Mouse (Mus musculus): ENCODE data around the gene Ccr3. TPM values are rescaled to one million over a fixed set of nuclear protein-coding genes. Genes with fewer than 3 reads are reported as not detected.

Gene Ccr3
- polyA plus RNA-seq, 2 experiments, result 0.05 to 0.07 TPM

- no peak overlapping the region for H3K4me3 ChIP-seq (ENCODE audit: insufficient read depth in 1 of 2, low read depth in 2 of 2, low read length in 2 of 2)
- DNase-seq (ENCODE audit: low read depth in 3 of 3, low spot score in 3 of 3), result no peak
- no peak overlapping the region for H3K9ac ChIP-seq (replicated peaks)
- WGBS (ENCODE audit: insufficient replicate concordance), result 7% methylated on average over 2 of the region's 2 CpGs
- H3K9me3 ChIP-seq (ENCODE audit: control insufficient read depth, low read length), result no peaks in the 10 kb centered on the region
- no peak overlapping the region for H3K27ac ChIP-seq
- peak overlapping the region; percentile 22; the same call in 1 of the 2 replicates for H3K4me2 ChIP-seq (ENCODE audit: low read depth)
- no peaks in the 10 kb centered on the region for H3K27me3 ChIP-seq (ENCODE audit: control insufficient read depth, insufficient read depth, low read length)
- H3K4me1 ChIP-seq (replicated peaks; ENCODE audit: control insufficient read depth in 2 of 2, insufficient read depth in 2 of 2, low read length in 1 of 2), result peaks cover 12 to 19% of the 10 kb centered on the region in 2 experiments
- peak; percentile 59; the same call in 1 of the 2 replicates for ATAC-seq (ENCODE audit: insufficient read depth)
- H3K36me3 ChIP-seq (replicated peaks; ENCODE audit: control insufficient read depth, insufficient read depth, low read depth), result no peaks in the 10 kb centered on the region
- TF ChIP-seq EP300 (IDR thresholded peaks at IDR 0.05; ENCODE audit: low read depth) (peak; percentile 60; the same call in 1 of the 2 replicates), CTCF (IDR thresholded peaks at IDR 0.05; ENCODE audit: low read depth) (no peak)
Measured at GRCm38 (mm10) chr9:124038158-124038582, 16.4 kb downstream of the Ccr3 start.

- H3K4me1 ChIP-seq (replicated peaks; ENCODE audit: control insufficient read depth in 2 of 2, insufficient read depth in 2 of 2, low read length in 1 of 2), result peaks cover 12 to 19% of the 10 kb centered on the region in 2 experiments
Measured at GRCm38 (mm10) chr9:124038949-124039348, 17.2 kb downstream of the Ccr3 start.

GRCm38 (mm10) chr9:124040932-124041331 is 19.2 kb downstream of the Ccr3 start:
- WGBS (ENCODE audit: insufficient replicate concordance), result 62% methylated on average over 3 of the region's 3 CpGs
- TF ChIP-seq EP300 (IDR thresholded peaks at IDR 0.05; ENCODE audit: low read depth) (no peak), CTCF (IDR thresholded peaks at IDR 0.05; ENCODE audit: low read depth) (no peak)
- H3K27me3 ChIP-seq (ENCODE audit: control insufficient read depth, insufficient read depth, low read length), result no peaks in the 10 kb centered on the region
- H3K4me1 ChIP-seq (replicated peaks; ENCODE audit: control insufficient read depth in 2 of 2, insufficient read depth in 2 of 2, low read length in 1 of 2), result peaks cover 12 to 19% of the 10 kb centered on the region in 2 experiments
- no peak overlapping the region for H3K27ac ChIP-seq
- H3K4me3 ChIP-seq (ENCODE audit: insufficient read depth in 1 of 2, low read depth in 2 of 2, low read length in 2 of 2), result no peak overlapping the region
- DNase-seq (ENCODE audit: low read depth in 3 of 3, low spot score in 3 of 3), result no peak
- H3K36me3 ChIP-seq (replicated peaks; ENCODE audit: control insufficient read depth, insufficient read depth, low read depth), result no peaks in the 10 kb centered on the region
- no peak overlapping the region for H3K4me2 ChIP-seq (ENCODE audit: low read depth)
- H3K9ac ChIP-seq (replicated peaks), result no peak overlapping the region
- no peak for ATAC-seq (ENCODE audit: insufficient read depth)
- H3K9me3 ChIP-seq (ENCODE audit: control insufficient read depth, low read length), result no peaks in the 10 kb centered on the region

More at GRCm38 (mm10) chr9:124038949-124039348, 17.2 kb downstream of the Ccr3 start:
- WGBS (ENCODE audit: insufficient replicate concordance), result 18% methylated on average over 5 of the region's 5 CpGs
- Histone ChIP-seq H3K27me3 (ENCODE audit: control insufficient read depth, insufficient read depth, low read length) (no peaks in the 10 kb centered on the region), H3K36me3 (replicated peaks; ENCODE audit: control insufficient read depth, insufficient read depth, low read depth) (no peaks in the 10 kb centered on the region), H3K9me3 (ENCODE audit: control insufficient read depth, low read length) (no peaks in the 10 kb centered on the region), H3K4me3 (ENCODE audit: insufficient read depth in 1 of 2, low read depth in 2 of 2, low read length in 2 of 2) (no peak overlapping the region), H3K4me2 (ENCODE audit: low read depth) (no peak overlapping the region), H3K27ac (no peak overlapping the region), H3K9ac (replicated peaks) (no peak overlapping the region)
- DNase-seq (ENCODE audit: low read depth in 3 of 3, low spot score in 3 of 3), result no peak
- TF ChIP-seq CTCF (IDR thresholded peaks at IDR 0.05; ENCODE audit: low read depth), result no peak
- TF ChIP-seq EP300 (IDR thresholded peaks at IDR 0.05; ENCODE audit: low read depth), result no peak
- ATAC-seq (ENCODE audit: insufficient read depth), result no peak

GRCm38 (mm10) chr9:124053532-124053931 is 31.8 kb downstream of the Ccr3 start:
- no peaks in the 10 kb centered on the region for H3K27me3 ChIP-seq (ENCODE audit: control insufficient read depth, insufficient read depth, low read length)
- no peak for ATAC-seq (ENCODE audit: insufficient read depth)
- TF ChIP-seq EP300 (IDR thresholded peaks at IDR 0.05; ENCODE audit: low read depth) (no peak), CTCF (IDR thresholded peaks at IDR 0.05; ENCODE audit: low read depth) (no peak)
- H3K9me3 ChIP-seq (ENCODE audit: control insufficient read depth, low read length), result no peaks in the 10 kb centered on the region
- no peak for DNase-seq (ENCODE audit: low read depth in 3 of 3, low spot score in 3 of 3)
- WGBS (ENCODE audit: insufficient replicate concordance), result 30% methylated on average over 2 of the region's 2 CpGs
- H3K4me3 ChIP-seq (ENCODE audit: insufficient read depth in 1 of 2, low read depth in 2 of 2, low read length in 2 of 2), result no peak overlapping the region
- H3K4me1 ChIP-seq (replicated peaks; ENCODE audit: control insufficient read depth in 2 of 2, insufficient read depth in 2 of 2, low read length in 1 of 2), result peaks cover 2 to 4% of the 10 kb centered on the region in 2 experiments; a peak in 2 of 4 replicates
- H3K36me3 ChIP-seq (replicated peaks; ENCODE audit: control insufficient read depth, insufficient read depth, low read depth), result no peaks in the 10 kb centered on the region
- H3K27ac ChIP-seq, result no peak overlapping the region
- H3K9ac ChIP-seq (replicated peaks), result no peak overlapping the region
- H3K4me2 ChIP-seq (ENCODE audit: low read depth), result no peak overlapping the region

- no peak overlapping the region for H3K27ac ChIP-seq
- no peaks in the 10 kb centered on the region for H3K36me3 ChIP-seq (replicated peaks; ENCODE audit: control insufficient read depth, insufficient read depth, low read depth)
- ATAC-seq (ENCODE audit: insufficient read depth), result no peak
- H3K9ac ChIP-seq (replicated peaks), result no peak overlapping the region
- no peak overlapping the region for H3K4me2 ChIP-seq (ENCODE audit: low read depth)
- H3K4me1 ChIP-seq (replicated peaks; ENCODE audit: control insufficient read depth in 2 of 2, insufficient read depth in 2 of 2, low read length in 1 of 2), result peaks cover 13 to 14% of the 10 kb centered on the region in 2 experiments
- no peaks in the 10 kb centered on the region for H3K9me3 ChIP-seq (ENCODE audit: control insufficient read depth, low read length)
- H3K27me3 ChIP-seq (ENCODE audit: control insufficient read depth, insufficient read depth, low read length), result no peaks in the 10 kb centered on the region
- TF ChIP-seq EP300 (IDR thresholded peaks at IDR 0.05; ENCODE audit: low read depth), result no peak
- TF ChIP-seq CTCF (IDR thresholded peaks at IDR 0.05; ENCODE audit: low read depth), result no peak
- WGBS (ENCODE audit: insufficient replicate concordance), result 19% methylated on average over 3 of the region's 3 CpGs
- DNase-seq (ENCODE audit: low read depth in 3 of 3, low spot score in 3 of 3), result no peak
- no peak overlapping the region for H3K4me3 ChIP-seq (ENCODE audit: insufficient read depth in 1 of 2, low read depth in 2 of 2, low read length in 2 of 2)
Measured at GRCm38 (mm10) chr9:124056158-124056709, 34.5 kb downstream of the Ccr3 start.

Data from liver, embryonic 14.5 days (tissue).